Mouse (Mus musculus) adrenal gland, postnatal 36 days (tissue): Measurements from ENCODE around the gene Sulf2. TPM values are rescaled to one million over a fixed set of nuclear protein-coding genes. Genes with fewer than 3 reads are reported as not detected.

Source experiments
- DNase-seq, 2 experiments: peaks; one replicate each; pipeline ENCODE4 v3.0.0; 2021; ENCODE audit warnings: mixed read lengths in 1 of 2
- total RNA-seq, 2 experiments: library from RNA; stranded (reverse); gene quantifications; 2 replicates each; pipeline ENCODE4 v1.2.3; 2021

Sulf2 gene
- total RNA-seq, 2 experiments from 2014 or later, result 51.6 to 117 TPM

- no peak for DNase-seq
Observed at GRCm38 (mm10) chr2:166051966-166052365, 103.5 kb downstream of the Sulf2 start.

GRCm38 (mm10) chr2:166051421-166051820 is 104.0 kb downstream of the Sulf2 start:
- DNase-seq, result no peak

GRCm38 (mm10) chr2:166048852-166049251 is 106.6 kb downstream of the Sulf2 start:
- no peak for DNase-seq

- no peak for DNase-seq
Observed at GRCm38 (mm10) chr2:166047931-166048330, 107.5 kb downstream of the Sulf2 start.

GRCm38 (mm10) chr2:166045549-166046501 is 109.6 kb downstream of the Sulf2 start:
- DNase-seq, result peak; percentile 24 to 26

- DNase-seq, result no peak
Observed at GRCm38 (mm10) chr2:166045006-166045405, 110.5 kb downstream of the Sulf2 start.

- DNase-seq, result no peak
Observed at GRCm38 (mm10) chr2:166042542-166042941, 112.9 kb downstream of the Sulf2 start.

- no peak for DNase-seq
Observed at GRCm38 (mm10) chr2:166039681-166040080, 115.8 kb downstream of the Sulf2 start.

GRCm38 (mm10) chr2:166035725-166036124 is 119.7 kb downstream of the Sulf2 start:
- peak; percentile 65 to 75 for DNase-seq

- no peak for DNase-seq
Observed at GRCm38 (mm10) chr2:166034967-166035490, 120.4 kb downstream of the Sulf2 start.

- DNase-seq, result no peak
Observed at GRCm38 (mm10) chr2:166032628-166033027, 122.8 kb downstream of the Sulf2 start.

- DNase-seq, result peak; percentile 45 to 74
Observed at GRCm38 (mm10) chr2:166031120-166031929, 124.1 kb downstream of the Sulf2 start.

GRCm38 (mm10) chr2:166030256-166030995 is 125.0 kb downstream of the Sulf2 start:
- DNase-seq, result peak in 1 of 2 experiments; percentile 21

- DNase-seq, result no peak
Observed at GRCm38 (mm10) chr2:166029232-166029631, 126.2 kb downstream of the Sulf2 start.

- no peak for DNase-seq
Observed at GRCm38 (mm10) chr2:166027834-166028233, 127.6 kb downstream of the Sulf2 start.

- no peak for DNase-seq
Observed at GRCm38 (mm10) chr2:166025943-166026342, 129.5 kb downstream of the Sulf2 start.

GRCm38 (mm10) chr2:166024621-166025020 is 130.8 kb downstream of the Sulf2 start:
- no peak for DNase-seq

GRCm38 (mm10) chr2:166024079-166024478 is 131.4 kb downstream of the Sulf2 start:
- DNase-seq, result no peak
